Mouse (Mus musculus) lung, postnatal 0 days (tissue): ENCODE measurements around the gene Rep15. TPM values are rescaled to one million over a fixed set of nuclear protein-coding genes. Genes with fewer than 3 reads are reported as not detected.
A peak's percentile ranks its signal among the peaks of the same experiment; 100 is the strongest.

Experiments
- ATAC-seq: fragments of 200-750 bp; cut with Nextera tagmentation; 2 replicates; pipeline ENCODE4 v1.8.0; 2017; ENCODE audit warnings: moderate library complexity
- DNase-seq: peaks from one replicate; pipeline ENCODE4 v3.0.0-alpha.2; 2016; ENCODE audit warnings: low spot score
- H3K27ac ChIP-seq: fragments of 300-500 bp; sonication (generic); 2 replicates; pipeline ENCODE4 v1.5.1; 2014; ENCODE audit warnings: antibody characterized with exemption, mild to moderate bottlenecking, low read length, mixed read lengths
- H3K27me3 ChIP-seq: fragments of 300-500 bp; sonication (generic); replicated peaks from 2 replicates; pipeline ENCODE4 v1.6.1; 2014; ENCODE audit warnings: low read length, mixed read lengths; ENCODE audit not compliant: insufficient read depth
- H3K36me3 ChIP-seq: fragments of 300-500 bp; sonication (generic); 2 replicates; pipeline ENCODE4 v1.6.1; 2014; ENCODE audit warnings: low read length, mixed read lengths; ENCODE audit not compliant: insufficient read depth
- H3K4me1 ChIP-seq: fragments of 300-500 bp; sonication (generic); 2 replicates; pipeline ENCODE4 v1.6.1; 2014; ENCODE audit warnings: antibody characterized with exemption, low read depth, low read length, mixed read lengths; ENCODE audit not compliant: insufficient read depth
- H3K4me2 ChIP-seq: fragments of 300-500 bp; sonication (generic); replicated peaks from 2 replicates; pipeline ENCODE4 v1.6.1; 2014; ENCODE audit warnings: low read depth, mild to moderate bottlenecking, low read length, moderate library complexity, mixed read lengths
- H3K4me3 ChIP-seq: fragments of 300-500 bp; sonication (generic); 2 replicates; pipeline ENCODE4 v1.5.1; 2014; ENCODE audit warnings: low read depth, low read length
- H3K9ac ChIP-seq: fragments of 300-500 bp; sonication (generic); replicated peaks from 2 replicates; pipeline ENCODE4 v1.6.1; 2014; ENCODE audit warnings: low read depth, mild to moderate bottlenecking
- H3K9me3 ChIP-seq: fragments of 300-500 bp; sonication (generic); 2 replicates; pipeline ENCODE4 v1.6.1; 2016; ENCODE audit warnings: low read length, mixed read lengths
- CTCF ChIP-seq: IDR thresholded peaks from 2 replicates; pipeline ENCODE4 v1.5.1; 2016; ENCODE audit warnings: antibody characterized with exemption, mild to moderate bottlenecking
- EP300 ChIP-seq: IDR thresholded peaks from 2 replicates; pipeline ENCODE4 v1.6.1; 2016; ENCODE audit warnings: antibody characterized with exemption, mild to moderate bottlenecking, control low read depth
- WGBS: fragments of 180-500 bp; shearing (Covaris S2); extraction: QIAGEN DNeasy Blood & Tissue Kit; methylation state at CpG from one replicate; pipeline ENCODE4 v1.1.7; 2014; 5-methylcytosine and 5-hydroxymethylcytosine counted together
- polyA plus RNA-seq: library from polyadenylated mRNA; unstranded; fragments of >200 nt; fragmentation: Nextera tagmentation; extraction: Ambion mirVana; gene quantifications from 2 replicates; pipeline ENCODE4 v1.2.1, GENCODE M21; 2015

Rep15 gene
- polyA plus RNA-seq, result 0.61 and 0.71 TPM in 2 replicates

GRCm38 (mm10) chr6:147032303-147032925 lies at the start of gene Rep15:
Gene Rep15 (plus strand): TSS chr6:147032584.
- peaks cover 34% of the 10 kb centered on the region for H3K36me3 ChIP-seq
- no peak within 1 kb of the TSS for H3K4me2 ChIP-seq
- no peaks in the 10 kb centered on the region for H3K27me3 ChIP-seq
- H3K9ac ChIP-seq, result no peak within 1 kb of the TSS
- DNase-seq (no peak), ATAC-seq (no peak)
- H3K27ac ChIP-seq, result no peak within 1 kb of the TSS
- H3K9me3 ChIP-seq, result no peaks in the 10 kb centered on the region
- H3K4me1 ChIP-seq, result no peaks in the 10 kb centered on the region
- TF ChIP-seq CTCF (no peak), EP300 (no peak)
- no peak within 1 kb of the TSS for H3K4me3 ChIP-seq
- WGBS, result 65% methylated on average over 13 of the region's 13 CpGs

DNA sequence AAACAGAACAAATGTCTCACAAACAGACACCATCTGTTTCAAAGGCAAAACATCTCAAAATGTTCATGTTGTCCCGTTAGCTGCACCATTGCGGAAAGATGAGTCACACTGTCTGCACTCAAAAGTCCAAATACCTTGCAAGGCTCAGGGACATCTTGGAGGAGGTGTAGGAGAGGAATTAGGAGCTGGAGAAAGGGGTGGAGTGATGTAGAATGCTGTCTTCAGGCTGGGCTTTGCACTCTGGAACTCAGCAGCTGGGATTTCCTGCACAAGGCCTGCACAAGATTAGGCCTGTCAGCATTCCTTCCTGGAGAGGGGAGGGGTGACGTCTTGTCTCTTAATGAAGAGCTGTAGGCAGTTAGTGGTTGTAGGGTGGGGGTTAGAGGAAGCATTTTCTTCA lies 47.8 kb upstream of the Rep15 start:
- Histone ChIP-seq H3K4me2 (no peak overlapping the region), H3K9me3 (no peaks in the 10 kb centered on the region), H3K27ac (no peak overlapping the region), H3K36me3 (0 out of 2 replicates have a peak, but pooled peaks cover 8% of the 10 kb centered on the region), H3K27me3 (no peaks in the 10 kb centered on the region), H3K9ac (no peak overlapping the region), H3K4me1 (no peaks in the 10 kb centered on the region), H3K4me3 (no peak overlapping the region)
- no peak for TF ChIP-seq CTCF
- no peak for TF ChIP-seq EP300
- DNase-seq (no peak), ATAC-seq (0 out of 2 replicates have a peak, but pooled peaks have one; percentile 16)
- WGBS, result 57% methylated on average over 3 of the region's 3 CpGs

DNA sequence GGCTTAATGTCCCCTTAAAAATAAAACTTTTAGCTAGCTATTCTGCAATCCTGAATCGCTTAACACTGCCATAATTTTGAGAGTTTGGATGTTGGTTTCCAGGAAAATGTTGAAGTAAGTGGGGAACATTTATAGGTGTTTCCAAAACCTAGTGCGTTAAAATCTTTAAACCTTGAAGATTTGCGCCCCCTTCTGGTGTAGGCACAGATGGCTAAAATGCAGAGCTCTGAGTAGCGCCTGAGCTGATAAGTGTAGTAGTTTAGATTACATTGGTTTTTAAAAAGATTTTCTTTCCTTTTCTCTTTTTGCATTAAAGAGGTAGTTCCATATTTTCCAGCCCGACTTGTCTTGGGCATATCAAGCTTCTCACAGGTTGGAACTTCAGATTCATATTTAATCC lies 38.1 kb upstream of the Rep15 start:
- TF ChIP-seq EP300 (no peak), CTCF (peak; percentile 77)
- peaks cover 4% of the 10 kb centered on the region for H3K36me3 ChIP-seq
- WGBS, result 32% methylated on average over 5 of the region's 5 CpGs
- no peaks in the 10 kb centered on the region for H3K4me1 ChIP-seq
- no peak overlapping the region for H3K27ac ChIP-seq
- H3K4me3 ChIP-seq, result no peak overlapping the region
- no peaks in the 10 kb centered on the region for H3K9me3 ChIP-seq
- no peak overlapping the region for H3K4me2 ChIP-seq
- H3K27me3 ChIP-seq, result no peaks in the 10 kb centered on the region
- H3K9ac ChIP-seq, result no peak overlapping the region
- no peak for ATAC-seq
- peak; percentile 74 for DNase-seq

- Histone ChIP-seq H3K9ac (no peak overlapping the region), H3K4me3 (no peak overlapping the region), H3K36me3 (peaks cover 4% of the 10 kb centered on the region), H3K4me1 (no peaks in the 10 kb centered on the region), H3K9me3 (no peaks in the 10 kb centered on the region), H3K27ac (no peak overlapping the region), H3K4me2 (no peak overlapping the region), H3K27me3 (no peaks in the 10 kb centered on the region)
- DNase-seq (no peak), ATAC-seq (no peak)
- WGBS, result 82% methylated on average over 2 of the region's 2 CpGs
- no peak for TF ChIP-seq CTCF
- TF ChIP-seq EP300, result no peak
Observed at GRCm38 (mm10) chr6:146995391-146995790, 37.0 kb upstream of the Rep15 start.

- H3K9ac ChIP-seq, result no peak overlapping the region
- H3K36me3 ChIP-seq, result peaks cover 4% of the 10 kb centered on the region
- DNase-seq, result no peak
- no peaks in the 10 kb centered on the region for H3K9me3 ChIP-seq
- no peak overlapping the region for H3K4me2 ChIP-seq
- no peaks in the 10 kb centered on the region for H3K27me3 ChIP-seq
- no peak for TF ChIP-seq CTCF
- no peak for TF ChIP-seq EP300
- no peak overlapping the region for H3K27ac ChIP-seq
- no peak overlapping the region for H3K4me3 ChIP-seq
- 87% methylated on average over 6 of the region's 6 CpGs for WGBS
- no peaks in the 10 kb centered on the region for H3K4me1 ChIP-seq
- no peak for ATAC-seq
Observed at GRCm38 (mm10) chr6:146995878-146996277, 36.5 kb upstream of the Rep15 start.

DNA sequence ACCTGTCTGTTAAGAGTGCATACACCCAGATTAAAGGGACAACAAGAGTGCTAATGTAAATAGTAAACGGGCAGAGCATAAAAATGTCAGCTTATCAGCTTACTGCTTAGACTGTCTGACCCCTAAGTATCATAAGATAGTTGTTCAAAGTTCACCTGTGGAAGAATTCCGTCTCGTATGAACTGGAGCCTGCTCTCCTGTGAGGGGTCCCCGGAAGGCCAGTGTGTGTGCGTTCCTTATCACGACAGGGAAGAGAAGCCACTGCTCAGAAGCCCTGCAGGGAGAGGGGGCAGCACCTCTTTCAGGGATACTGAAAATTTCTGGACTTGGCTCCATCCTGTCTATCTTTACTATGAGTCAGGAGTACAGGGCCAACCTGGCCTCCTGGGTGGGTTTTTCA lies 35.4 kb upstream of the Rep15 start:
- H3K36me3 ChIP-seq, result no peaks in the 10 kb centered on the region; the same call in 1 of the 2 replicates
- H3K27ac ChIP-seq, result no peak overlapping the region
- no peaks in the 10 kb centered on the region for H3K27me3 ChIP-seq
- TF ChIP-seq CTCF (no peak), EP300 (no peak)
- H3K4me2 ChIP-seq, result no peak overlapping the region
- no peaks in the 10 kb centered on the region for H3K4me1 ChIP-seq
- WGBS, result 57% methylated on average over 6 of the region's 6 CpGs
- H3K4me3 ChIP-seq, result no peak overlapping the region
- H3K9me3 ChIP-seq, result no peaks in the 10 kb centered on the region
- DNase-seq (no peak), ATAC-seq (no peak)
- H3K9ac ChIP-seq, result no peak overlapping the region
